Mouse (Mus musculus) midbrain, embryonic 14.5 days (tissue): Measurements from ENCODE around the gene Necap1. TPM values are rescaled to one million over a fixed set of nuclear protein-coding genes. Genes with fewer than 3 reads are reported as not detected.

Experiments used
- ATAC-seq: fragments of 200-750 bp; cut with Nextera tagmentation; 2 replicates; pipeline ENCODE4 v1.8.0; 2017; ENCODE audit warnings: moderate number of reproducible peaks, moderate library complexity; ENCODE audit not compliant: low FRiP score, low TSS enrichment
- DNase-seq: peaks from one replicate; pipeline ENCODE4 v3.0.0-alpha.2; 2015
- H3K27ac ChIP-seq: fragments of 300-500 bp; sonication (generic); replicated peaks from 2 replicates; pipeline ENCODE4 v1.5.1; 2014; ENCODE audit warnings: mild to moderate bottlenecking, low read depth, low read length, moderate library complexity
- H3K27me3 ChIP-seq: fragments of 300-500 bp; sonication (generic); 2 replicates; pipeline ENCODE4 v1.6.1; 2014; ENCODE audit warnings: low read length, control low read depth, mixed read lengths; ENCODE audit not compliant: control insufficient read depth, insufficient read depth
- H3K36me3 ChIP-seq: fragments of 300-500 bp; sonication (generic); 2 replicates; pipeline ENCODE4 v1.6.1; 2014; ENCODE audit warnings: low read length, control low read depth; ENCODE audit not compliant: control insufficient read depth, insufficient read depth
- H3K4me1 ChIP-seq: fragments of 300-500 bp; sonication (generic); 2 replicates; pipeline ENCODE4 v1.6.1; 2014; ENCODE audit warnings: mild to moderate bottlenecking, antibody characterized with exemption, low read length, control low read depth; ENCODE audit not compliant: control insufficient read depth, insufficient read depth
- H3K4me2 ChIP-seq: fragments of 300-500 bp; sonication (generic); 2 replicates; pipeline ENCODE4 v1.6.1; 2014; ENCODE audit warnings: mild to moderate bottlenecking, low read length, moderate library complexity
- H3K4me3 ChIP-seq: fragments of 300-500 bp; sonication (generic); replicated peaks from 2 replicates; pipeline ENCODE4 v1.5.1; 2014; ENCODE audit warnings: low read depth, low read length
- H3K9ac ChIP-seq: fragments of 300-500 bp; sonication (generic); replicated peaks from 2 replicates; pipeline ENCODE4 v1.6.1; 2014; ENCODE audit warnings: mild to moderate bottlenecking, low read length, moderate library complexity
- H3K9me3 ChIP-seq: fragments of 300-500 bp; sonication (generic); 2 replicates; pipeline ENCODE4 v1.6.1; 2016; ENCODE audit warnings: low read length, control low read depth, mixed read lengths; ENCODE audit not compliant: control insufficient read depth
- WGBS: fragments of 180-500 bp; shearing (Covaris S2); extraction: QIAGEN DNeasy Blood & Tissue Kit; methylation state at CpG from one replicate; pipeline ENCODE4 v1.1.7; 2014; 5-methylcytosine and 5-hydroxymethylcytosine counted together
- polyA plus RNA-seq: library from polyadenylated mRNA; unstranded; fragments of >200 nt; fragmentation: Nextera tagmentation; extraction: Ambion mirVana; gene quantifications from 2 replicates; pipeline ENCODE4 v1.2.1, GENCODE M21; 2014

The Necap1 gene
- polyA plus RNA-seq, 1 experiment from 2014 or later, result 135 TPM

- DNase-seq, result no peak
- Histone ChIP-seq H3K9ac (no peak overlapping the region), H3K4me3 (no peak overlapping the region), H3K9me3 (no peaks in the 10 kb centered on the region), H3K27me3 (no peaks in the 10 kb centered on the region), H3K4me1 (no peaks in the 10 kb centered on the region), H3K27ac (no peak overlapping the region), H3K4me2 (no peak overlapping the region), H3K36me3 (peaks cover 52% of the 10 kb centered on the region)
- 83% methylated on average over 6 of the region's 6 CpGs for WGBS
- ATAC-seq, result no peak
Measured at GRCm38 (mm10) chr6:122843759-122844158, 30.5 kb upstream of the Necap1 start.

DNA sequence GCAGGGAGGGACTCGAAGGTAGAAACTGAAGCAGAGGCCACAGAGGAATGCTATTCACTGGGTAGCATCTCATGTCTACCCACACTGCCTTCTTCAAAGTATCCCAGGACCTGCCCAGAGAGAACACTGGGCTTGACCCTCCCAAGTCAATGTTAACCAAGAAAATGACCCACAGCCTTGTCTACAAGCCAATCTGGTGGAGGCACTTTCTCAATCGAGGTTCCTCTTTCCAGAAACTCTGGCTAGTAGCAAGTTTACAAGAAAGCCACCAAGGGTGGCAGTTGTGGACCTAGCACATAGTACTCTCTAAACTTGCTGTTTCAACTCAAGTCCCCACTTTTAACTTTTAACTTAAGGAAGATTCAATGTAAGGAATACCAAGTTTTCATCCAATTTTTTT, 21.6 kb upstream of the Necap1 start:
- ATAC-seq, result no peak

DNA sequence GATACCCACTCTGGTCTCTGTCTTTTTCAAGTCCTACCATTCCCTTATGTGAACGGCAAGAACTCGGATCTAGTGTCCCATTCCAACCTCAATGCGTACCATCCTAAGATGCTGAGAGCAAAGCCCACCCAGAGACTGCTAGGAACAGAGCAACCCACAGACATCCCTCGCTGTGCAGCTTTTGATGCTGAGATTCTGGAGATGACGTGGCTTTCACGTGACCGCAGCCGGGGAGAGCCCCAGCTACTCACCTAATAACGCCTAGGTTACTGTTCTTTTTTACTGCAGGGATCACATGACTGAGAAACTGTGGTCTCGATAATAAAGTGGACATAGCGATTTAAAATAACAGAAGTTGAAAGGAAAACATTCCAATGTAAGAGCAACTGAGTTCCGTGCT, 19.7 kb upstream of the Necap1 start:
- WGBS, result 90% methylated on average over 12 of the region's 12 CpGs
- H3K27ac ChIP-seq, result no peak overlapping the region
- DNase-seq, result no peak

More for the DNA sequence above, 21.6 kb upstream of the Necap1 start:
- Histone ChIP-seq H3K9ac (no peak overlapping the region), H3K36me3 (no peaks in the 10 kb centered on the region), H3K27ac (no peak overlapping the region), H3K4me2 (no peak overlapping the region), H3K27me3 (no peaks in the 10 kb centered on the region), H3K4me3 (no peak overlapping the region), H3K9me3 (no peaks in the 10 kb centered on the region), H3K4me1 (no peaks in the 10 kb centered on the region)
- WGBS, result 80% methylated on average over 2 of the region's 2 CpGs
- DNase-seq, result no peak

GRCm38 (mm10) chr6:122855955-122856354, 18.3 kb upstream of the Necap1 start, which contains the start of gene C3ar1:
Gene C3ar1 (minus strand): TSS chr6:122856161.
- Histone ChIP-seq H3K9me3 (no peaks in the 10 kb centered on the region; the same call in none of the 2 replicates), H3K27ac (no peak within 1 kb of the TSS), H3K27me3 (no peaks in the 10 kb centered on the region), H3K4me2 (no peak within 1 kb of the TSS), H3K36me3 (no peaks in the 10 kb centered on the region), H3K4me3 (no peak within 1 kb of the TSS), H3K9ac (no peak within 1 kb of the TSS), H3K4me1 (no peaks in the 10 kb centered on the region)
- 90% methylated on average over 7 of the region's 7 CpGs for WGBS
- ATAC-seq (no peak), DNase-seq (no peak)

More for the DNA sequence above, 19.7 kb upstream of the Necap1 start:
- Histone ChIP-seq H3K36me3 (no peaks in the 10 kb centered on the region), H3K4me2 (no peak overlapping the region), H3K9ac (no peak overlapping the region), H3K4me3 (no peak overlapping the region), H3K4me1 (no peaks in the 10 kb centered on the region), H3K27me3 (no peaks in the 10 kb centered on the region), H3K9me3 (no peaks in the 10 kb centered on the region; the same call in 1 of the 2 replicates)
- ATAC-seq, result no peak

GRCm38 (mm10) chr6:122862434-122862833, 11.8 kb upstream of the Necap1 start:
- Histone ChIP-seq H3K9ac (no peak overlapping the region), H3K4me1 (no peaks in the 10 kb centered on the region), H3K27me3 (no peaks in the 10 kb centered on the region), H3K36me3 (no peaks in the 10 kb centered on the region), H3K27ac (no peak overlapping the region), H3K9me3 (peaks cover 10% of the 10 kb centered on the region), H3K4me2 (no peak overlapping the region), H3K4me3 (no peak overlapping the region)
- ATAC-seq (no peak), DNase-seq (no peak)
- 81% methylated on average over 6 of the region's 6 CpGs for WGBS

DNA sequence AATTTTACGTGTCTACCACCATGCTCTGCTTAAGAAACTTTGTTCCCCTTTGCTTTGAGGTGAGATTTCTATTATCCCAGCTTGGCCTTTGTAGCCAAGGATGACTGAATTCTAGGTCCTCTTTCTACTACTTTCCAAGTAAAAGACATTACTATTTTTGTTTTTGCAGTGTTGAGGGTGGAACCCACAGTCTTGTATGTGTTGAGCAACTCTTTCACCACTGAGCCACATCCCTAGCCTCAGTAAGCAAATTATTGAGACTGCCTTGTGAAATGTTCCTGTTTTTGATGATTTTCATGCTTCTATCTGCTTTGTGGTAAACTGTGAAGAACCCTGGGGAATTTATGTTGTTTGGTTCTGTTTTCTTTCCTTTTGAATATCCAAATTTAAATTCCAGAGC, 11.4 kb upstream of the Necap1 start:
- Histone ChIP-seq H3K4me2 (no peak overlapping the region), H3K4me3 (no peak overlapping the region), H3K4me1 (no peaks in the 10 kb centered on the region), H3K27me3 (no peaks in the 10 kb centered on the region), H3K9me3 (peaks cover 10% of the 10 kb centered on the region), H3K36me3 (no peaks in the 10 kb centered on the region), H3K27ac (no peak overlapping the region), H3K9ac (no peak overlapping the region)
- 78% methylated on average over 1 of the region's 1 CpGs for WGBS
- ATAC-seq (no peak), DNase-seq (no peak)

DNA sequence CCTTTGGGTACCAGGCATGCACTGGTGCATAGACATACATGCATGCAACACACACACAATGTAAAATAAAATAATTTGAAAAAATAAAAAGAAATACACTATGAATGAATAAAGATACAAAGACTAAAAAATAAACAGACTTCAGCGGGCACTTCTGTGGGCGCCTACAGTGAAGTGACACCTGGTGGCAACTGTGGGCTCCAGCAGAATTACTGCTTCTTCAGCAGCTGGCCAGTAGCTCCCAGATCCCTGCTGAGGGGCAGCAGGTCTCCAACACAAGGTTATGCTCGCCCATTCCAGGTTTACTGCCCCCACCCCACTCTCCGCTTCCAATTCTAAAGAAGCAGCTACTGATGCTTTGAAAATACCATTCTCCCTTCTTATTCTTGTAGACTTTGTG, 6.4 kb upstream of the Necap1 start:
- H3K27ac ChIP-seq, result no peak overlapping the region
- H3K36me3 ChIP-seq, result no peaks in the 10 kb centered on the region
- DNase-seq (peak; percentile 39), ATAC-seq (no peak)
- no peaks in the 10 kb centered on the region for H3K4me1 ChIP-seq
- H3K4me3 ChIP-seq, result no peak overlapping the region
- H3K9ac ChIP-seq, result no peak overlapping the region
- H3K9me3 ChIP-seq, result no peaks in the 10 kb centered on the region
- peaks cover 3% of the 10 kb centered on the region; the same call in 1 of the 2 replicates for H3K27me3 ChIP-seq
- WGBS, result 69% methylated on average over 4 of the region's 4 CpGs
- no peak overlapping the region for H3K4me2 ChIP-seq

- Histone ChIP-seq H3K9me3 (no peaks in the 10 kb centered on the region), H3K4me2 (no peak overlapping the region), H3K9ac (no peak overlapping the region), H3K36me3 (no peaks in the 10 kb centered on the region), H3K4me1 (no peaks in the 10 kb centered on the region), H3K4me3 (no peak overlapping the region), H3K27ac (no peak overlapping the region), H3K27me3 (peaks cover 3% of the 10 kb centered on the region; the same call in 1 of the 2 replicates)
- 88% methylated on average over 11 of the region's 11 CpGs for WGBS
- no peak for DNase-seq
- no peak for ATAC-seq
Measured at GRCm38 (mm10) chr6:122869846-122870245, 4.4 kb upstream of the Necap1 start.

DNA sequence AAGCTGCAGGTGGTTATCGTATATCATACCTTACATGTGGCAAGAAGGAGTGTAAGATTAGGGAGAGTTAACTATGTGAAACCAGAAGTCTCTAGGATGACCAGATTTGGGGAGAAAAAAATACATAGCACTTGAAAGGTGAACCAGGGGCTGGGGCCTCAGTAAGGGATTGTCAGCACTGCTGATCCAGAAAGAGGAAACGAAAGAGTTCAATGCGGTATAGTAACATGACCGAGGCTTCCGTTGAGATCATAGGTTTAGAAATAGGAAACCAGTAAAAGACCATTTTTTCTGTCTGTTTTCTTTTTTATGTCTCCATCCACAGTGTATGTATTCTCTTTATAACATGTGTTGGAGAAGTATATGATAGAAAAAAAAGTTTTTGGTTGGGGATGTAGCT, 1.5 kb upstream of the Necap1 start:
- Histone ChIP-seq H3K9me3 (no peaks in the 10 kb centered on the region), H3K4me3 (no peak overlapping the region), H3K9ac (no peak overlapping the region), H3K27ac (no peak overlapping the region), H3K36me3 (peaks cover 7% of the 10 kb centered on the region; the same call in 1 of the 2 replicates), H3K4me1 (peaks cover 5% of the 10 kb centered on the region), H3K4me2 (no peak overlapping the region), H3K27me3 (peaks cover 3% of the 10 kb centered on the region; the same call in 1 of the 2 replicates)
- WGBS, result over 99% methylated on average over 5 of the region's 5 CpGs
- ATAC-seq (no peak), DNase-seq (no peak)
